Mouse (Mus musculus) hindbrain, embryonic 13.5 days (tissue): ENCODE results near the gene Ramp2. TPM values are rescaled to one million over a fixed set of nuclear protein-coding genes. Genes with fewer than 3 reads are reported as not detected.

ENCODE experiments used
- ATAC-seq: fragments of 200-750 bp; cut with Nextera tagmentation; 2 replicates; pipeline ENCODE4 v1.8.0; 2017; ENCODE audit warnings: moderate TSS enrichment; ENCODE audit not compliant: low FRiP score
- H3K27ac ChIP-seq: fragments of 300-500 bp; sonication (generic); 2 replicates; pipeline ENCODE4 v1.5.1; 2015; ENCODE audit warnings: inconsistent platforms, mild to moderate bottlenecking, moderate library complexity
- H3K27me3 ChIP-seq: fragments of 300-500 bp; sonication (generic); 2 replicates; pipeline ENCODE4 v1.6.1; 2015; ENCODE audit warnings: mild to moderate bottlenecking, inconsistent platforms
- H3K36me3 ChIP-seq: fragments of 300-500 bp; sonication (generic); 2 replicates; pipeline ENCODE4 v1.6.1; 2015; ENCODE audit warnings: mild to moderate bottlenecking, inconsistent platforms
- H3K4me1 ChIP-seq: fragments of 300-500 bp; sonication (generic); replicated peaks from 2 replicates; pipeline ENCODE4 v1.6.1; 2015; ENCODE audit warnings: inconsistent platforms
- H3K4me2 ChIP-seq: fragments of 300-500 bp; sonication (generic); 2 replicates; pipeline ENCODE4 v1.6.1; 2015; ENCODE audit warnings: inconsistent platforms, mild to moderate bottlenecking, moderate library complexity
- H3K4me3 ChIP-seq: fragments of 300-500 bp; sonication (generic); 2 replicates; pipeline ENCODE4 v1.5.1; 2015; ENCODE audit warnings: mild to moderate bottlenecking, inconsistent platforms
- H3K9ac ChIP-seq: fragments of 300-500 bp; sonication (generic); 2 replicates; pipeline ENCODE4 v1.6.1; 2015; ENCODE audit warnings: mild to moderate bottlenecking, inconsistent platforms
- H3K9me3 ChIP-seq: fragments of 300-500 bp; sonication (generic); 2 replicates; pipeline ENCODE4 v1.6.1; 2016; ENCODE audit warnings: inconsistent platforms
- WGBS: fragments of 180-500 bp; shearing (Covaris S2); methylation state at CpG from one replicate; pipeline ENCODE4 v1.1.7; 2015; 5-methylcytosine and 5-hydroxymethylcytosine counted together
- polyA plus RNA-seq: library from polyadenylated mRNA; unstranded; fragments of >200 nt; fragmentation: Nextera tagmentation; extraction: Ambion mirVana; gene quantifications from 2 replicates; pipeline ENCODE4 v1.2.1, GENCODE M21; 2015

Gene Ramp2
- polyA plus RNA-seq, 1 experiment from 2014 or later, result 94.9 TPM

- H3K36me3 ChIP-seq, result no peaks in the 10 kb centered on the region
- peak; percentile 97 for ATAC-seq
- peak within 1 kb of the TSS; percentile 83 for H3K4me3 ChIP-seq
- 1% methylated on average over 56 of the region's 56 CpGs for WGBS
- peak within 1 kb of the TSS; percentile 95 for H3K4me2 ChIP-seq
- H3K27me3 ChIP-seq, result peaks cover 10% of the 10 kb centered on the region
- H3K4me1 ChIP-seq, result peaks cover 17% of the 10 kb centered on the region
- peak within 1 kb of the TSS; percentile 86 for H3K9ac ChIP-seq
- H3K9me3 ChIP-seq, result no peaks in the 10 kb centered on the region
- H3K27ac ChIP-seq, result peak within 1 kb of the TSS; percentile 52; the same call in 1 of the 2 replicates
These were observed 19.6 kb upstream of the Ramp2 start, which contains the start of gene Ezh1 for GRCm38 (mm10) chr11:101226065-101226701. TSS of gene Ezh1 (minus strand) at chr11:101226463.

- H3K4me3 ChIP-seq, result no peak overlapping the region
- WGBS, result 20% methylated on average over 8 of the region's 8 CpGs
- H3K9me3 ChIP-seq, result no peaks in the 10 kb centered on the region
- H3K4me2 ChIP-seq, result no peak overlapping the region
- no peak overlapping the region for H3K9ac ChIP-seq
- no peak overlapping the region for H3K27ac ChIP-seq
- peaks cover 23% of the 10 kb centered on the region for H3K4me1 ChIP-seq
- H3K36me3 ChIP-seq, result no peaks in the 10 kb centered on the region
- ATAC-seq, result no peak
- peaks cover 19% of the 10 kb centered on the region for H3K27me3 ChIP-seq
These were observed 16.4 kb upstream of the Ramp2 start for GRCm38 (mm10) chr11:101229361-101229900.

- H3K27me3 ChIP-seq, result peaks cover 19% of the 10 kb centered on the region
- peaks cover 23% of the 10 kb centered on the region for H3K4me1 ChIP-seq
- WGBS, result 24% methylated on average over 2 of the region's 2 CpGs
- H3K27ac ChIP-seq, result peak overlapping the region; percentile 49; the same call in 1 of the 2 replicates
- no peaks in the 10 kb centered on the region for H3K36me3 ChIP-seq
- H3K9ac ChIP-seq, result no peak overlapping the region
- no peak overlapping the region for H3K4me3 ChIP-seq
- no peak for ATAC-seq
- H3K4me2 ChIP-seq, result no peak overlapping the region
- no peaks in the 10 kb centered on the region for H3K9me3 ChIP-seq
These were observed 15.7 kb upstream of the Ramp2 start for GRCm38 (mm10) chr11:101230061-101230511.

- Histone ChIP-seq H3K27ac (no peak overlapping the region; the same call in 1 of the 2 replicates), H3K27me3 (peaks cover 19% of the 10 kb centered on the region), H3K4me1 (peaks cover 19% of the 10 kb centered on the region), H3K9me3 (no peaks in the 10 kb centered on the region), H3K36me3 (no peaks in the 10 kb centered on the region), H3K9ac (no peak overlapping the region), H3K4me3 (no peak overlapping the region), H3K4me2 (no peak overlapping the region)
- 11% methylated on average over 5 of the region's 5 CpGs for WGBS
- ATAC-seq, result no peak
These were observed 15.3 kb upstream of the Ramp2 start for GRCm38 (mm10) chr11:101230526-101230925.

GRCm38 (mm10) chr11:101230991-101231871, 14.6 kb upstream of the Ramp2 start:
- WGBS, result 10% methylated on average over 18 of the region's 18 CpGs
- H3K9ac ChIP-seq, result no peak overlapping the region
- peaks cover 15% of the 10 kb centered on the region; the same call in 1 of the 2 replicates for H3K4me1 ChIP-seq
- no peak overlapping the region for H3K4me3 ChIP-seq
- H3K27me3 ChIP-seq, result peaks cover 19% of the 10 kb centered on the region
- peak overlapping the region; percentile 20 for H3K4me2 ChIP-seq
- ATAC-seq, result no peak
- peak overlapping the region; percentile 74 for H3K27ac ChIP-seq
- no peaks in the 10 kb centered on the region for H3K36me3 ChIP-seq
- no peaks in the 10 kb centered on the region for H3K9me3 ChIP-seq

- WGBS, result 64% methylated on average over 6 of the region's 6 CpGs
- no peak overlapping the region for H3K4me3 ChIP-seq
- peak overlapping the region; percentile 74 for H3K27ac ChIP-seq
- H3K9ac ChIP-seq, result no peak overlapping the region
- peaks cover 12% of the 10 kb centered on the region; the same call in 1 of the 2 replicates for H3K4me1 ChIP-seq
- H3K36me3 ChIP-seq, result no peaks in the 10 kb centered on the region
- H3K27me3 ChIP-seq, result peaks cover 19% of the 10 kb centered on the region
- no peak for ATAC-seq
- H3K9me3 ChIP-seq, result no peaks in the 10 kb centered on the region
- 0 out of 2 replicates have a peak overlapping the region, but pooled peaks have one; percentile 20 for H3K4me2 ChIP-seq
These were observed 13.6 kb upstream of the Ramp2 start for GRCm38 (mm10) chr11:101232010-101232839.

- H3K4me3 ChIP-seq, result no peak overlapping the region
- no peak for ATAC-seq
- WGBS, result 78% methylated on average over 1 of the region's 1 CpGs
These were observed 12.6 kb upstream of the Ramp2 start for GRCm38 (mm10) chr11:101233240-101233639.

GRCm38 (mm10) chr11:101234124-101234523, 11.7 kb upstream of the Ramp2 start:
- H3K36me3 ChIP-seq, result no peaks in the 10 kb centered on the region
- H3K27ac ChIP-seq, result no peak overlapping the region
- H3K4me1 ChIP-seq, result peaks cover 12% of the 10 kb centered on the region; the same call in 1 of the 2 replicates
- H3K27me3 ChIP-seq, result peaks cover 14% of the 10 kb centered on the region; the same call in 1 of the 2 replicates
- H3K4me3 ChIP-seq, result no peak overlapping the region
- H3K4me2 ChIP-seq, result no peak overlapping the region
- no peak overlapping the region for H3K9ac ChIP-seq
- no peak for ATAC-seq
- no peaks in the 10 kb centered on the region for H3K9me3 ChIP-seq

More at GRCm38 (mm10) chr11:101233240-101233639, 12.6 kb upstream of the Ramp2 start:
- H3K9ac ChIP-seq, result no peak overlapping the region
- peaks cover 16% of the 10 kb centered on the region for H3K27me3 ChIP-seq
- H3K9me3 ChIP-seq, result no peaks in the 10 kb centered on the region
- no peaks in the 10 kb centered on the region for H3K36me3 ChIP-seq
- peaks cover 12% of the 10 kb centered on the region; the same call in 1 of the 2 replicates for H3K4me1 ChIP-seq
- H3K27ac ChIP-seq, result no peak overlapping the region
- no peak overlapping the region for H3K4me2 ChIP-seq

GRCm38 (mm10) chr11:101235429-101235828, 10.4 kb upstream of the Ramp2 start:
- Histone ChIP-seq H3K27ac (no peak overlapping the region), H3K27me3 (peaks cover 14% of the 10 kb centered on the region; the same call in 1 of the 2 replicates), H3K9me3 (no peaks in the 10 kb centered on the region), H3K4me1 (peaks cover 12% of the 10 kb centered on the region; the same call in 1 of the 2 replicates), H3K36me3 (no peaks in the 10 kb centered on the region), H3K9ac (no peak overlapping the region), H3K4me3 (no peak overlapping the region), H3K4me2 (no peak overlapping the region)
- no peak for ATAC-seq

- Histone ChIP-seq H3K4me2 (no peak overlapping the region), H3K27me3 (0 out of 2 replicates have a peak, but pooled peaks cover 3% of the 10 kb centered on the region), H3K9ac (no peak overlapping the region), H3K36me3 (no peaks in the 10 kb centered on the region), H3K4me1 (0 out of 2 replicates have a peak, but pooled peaks cover under 1% of the 10 kb centered on the region), H3K27ac (no peak overlapping the region), H3K9me3 (no peaks in the 10 kb centered on the region), H3K4me3 (no peak overlapping the region)
- 95% methylated on average over 5 of the region's 5 CpGs for WGBS
- no peak for ATAC-seq
These were observed 9.0 kb upstream of the Ramp2 start for GRCm38 (mm10) chr11:101236782-101237181.

- H3K27me3 ChIP-seq, result 0 out of 2 replicates have a peak, but pooled peaks cover 8% of the 10 kb centered on the region
- no peaks in the 10 kb centered on the region for H3K9me3 ChIP-seq
- H3K27ac ChIP-seq, result 0 out of 2 replicates have a peak overlapping the region, but pooled peaks have one; percentile 23
- H3K4me2 ChIP-seq, result no peak overlapping the region
- H3K4me1 ChIP-seq, result no peaks in the 10 kb centered on the region
- no peak overlapping the region for H3K9ac ChIP-seq
- no peak overlapping the region for H3K4me3 ChIP-seq
- no peaks in the 10 kb centered on the region for H3K36me3 ChIP-seq
- WGBS, result 57% methylated on average over 5 of the region's 5 CpGs
- no peak for ATAC-seq
These were observed 7.7 kb upstream of the Ramp2 start for GRCm38 (mm10) chr11:101238071-101238647.
